Mouse (Mus musculus) MEL (cell line): ENCODE data around the gene Ctnnbl1.

Experiments
- CHD2 ChIP-seq: IDR thresholded peaks from 2 replicates; pipeline ENCODE4 v1.6.1; 2011; ENCODE audit warnings: low read length, improper control_type of control experiment
- CTCF ChIP-seq, 3 experiments: IDR thresholded peaks in 2 of 3; conservative IDR thresholded peaks in 1 of 3; 2 replicates each; pipeline ENCODE4 v1.5.1; 2011 to 2012; ENCODE audit warnings: low read length in 3 of 3, low read depth in 2 of 3, mild to moderate bottlenecking in 2 of 3, improper control_type of control experiment in 1 of 3, inconsistent platforms in 1 of 3, mixed read lengths in 1 of 3, moderate library complexity in 1 of 3; ENCODE audit not compliant: control insufficient read depth in 1 of 3, insufficient read depth in 1 of 3, poor library complexity in 1 of 3, severe bottlenecking in 1 of 3
- EP300 ChIP-seq, 2 experiments: IDR thresholded peaks; 2 replicates each; pipeline ENCODE4 v1.6.1; 2011; ENCODE audit warnings: improper control_type of control experiment in 2 of 2, low read length in 2 of 2, low read depth in 1 of 2, mild to moderate bottlenecking in 1 of 2
- GABPA ChIP-seq: IDR thresholded peaks from 2 replicates; pipeline ENCODE4 v1.6.1; 2012; ENCODE audit warnings: low read depth, mild to moderate bottlenecking, inconsistent platforms, low read length, improper control_type of control experiment, moderate library complexity
- GATA1 ChIP-seq: IDR thresholded peaks from 2 replicates; pipeline ENCODE4 v1.6.1; 2011; ENCODE audit warnings: low read depth, low read length, improper control_type of control experiment
- JUND ChIP-seq: IDR thresholded peaks from 2 replicates; pipeline ENCODE4 v1.6.1; 2011; ENCODE audit warnings: low read depth, mild to moderate bottlenecking, improper control_type of control experiment, low read length
- MAFK ChIP-seq: IDR thresholded peaks from 2 replicates; pipeline ENCODE4 v1.6.1; 2011; ENCODE audit warnings: low read depth, mild to moderate bottlenecking, low read length, improper control_type of control experiment, borderline replicate concordance
- MAZ ChIP-seq: IDR thresholded peaks from 2 replicates; pipeline ENCODE4 v1.6.1; 2012; ENCODE audit warnings: low read depth, mild to moderate bottlenecking, inconsistent platforms, low read length, improper control_type of control experiment
- MYC ChIP-seq: IDR thresholded peaks from 2 replicates; pipeline ENCODE4 v1.6.1; 2011; ENCODE audit warnings: low read depth, mild to moderate bottlenecking, low read length, improper control_type of control experiment, moderate library complexity
- POLR2A ChIP-seq, 2 experiments: IDR thresholded peaks; 2 replicates each; pipeline ENCODE4 v1.6.1; 2011 to 2012; ENCODE audit warnings: low read length in 2 of 2, mild to moderate bottlenecking in 2 of 2, control low read depth in 1 of 2, improper control_type of control experiment in 1 of 2, low read depth in 1 of 2, moderate library complexity in 1 of 2; ENCODE audit not compliant: control insufficient read depth in 1 of 2, insufficient read depth in 1 of 2, poor library complexity in 1 of 2
- POLR2AphosphoS2 ChIP-seq: IDR thresholded peaks from 2 replicates; pipeline ENCODE4 v1.6.1; 2011; ENCODE audit warnings: low read length, improper control_type of control experiment
- TBP ChIP-seq: IDR thresholded peaks from 2 replicates; pipeline ENCODE4 v1.8.0; 2011; ENCODE audit warnings: low read depth, low read length, improper control_type of control experiment
- ZKSCAN1 ChIP-seq: IDR thresholded peaks from 2 replicates; pipeline ENCODE4 v1.6.1; 2012; ENCODE audit warnings: low read depth, mild to moderate bottlenecking, inconsistent platforms, low read length, improper control_type of control experiment, moderate library complexity

- no peak for TF ChIP-seq JUND
- TF ChIP-seq MYC, result no peak
- TF ChIP-seq CTCF (IDR thresholded peaks at IDR 0.05 in 2 of 3, conservative IDR thresholded peaks at IDR 0.05 in 1 of 3; ENCODE audit: control insufficient read depth in 1 of 3, insufficient read depth in 1 of 3, low read depth in 2 of 3, low read length in 3 of 3, poor library complexity in 1 of 3, severe bottlenecking in 1 of 3), result no peak
- no peak for TF ChIP-seq ZKSCAN1
- no peak for TF ChIP-seq CHD2
- TF ChIP-seq MAZ, result no peak
- TF ChIP-seq GABPA, result no peak
- no peak for TF ChIP-seq POLR2A (IDR thresholded peaks at IDR 0.05; ENCODE audit: control insufficient read depth in 1 of 2, insufficient read depth in 1 of 2, low read depth in 1 of 2, low read length in 2 of 2, poor library complexity in 1 of 2)
- no peak for TF ChIP-seq EP300 (IDR thresholded peaks at IDR 0.05; ENCODE audit: low read depth in 1 of 2, low read length in 2 of 2)
- no peak for TF ChIP-seq TBP
- no peak for TF ChIP-seq GATA1
- no peak for TF ChIP-seq MAFK
- no peak for TF ChIP-seq POLR2AphosphoS2
Measured at GRCm38 (mm10) chr2:157691266-157692105, 45.7 kb upstream of the Ctnnbl1 start.
